Mouse (Mus musculus): ENCODE results near the gene Slc44a4. TPM values are rescaled to one million over a fixed set of nuclear protein-coding genes. Genes with fewer than 3 reads are reported as not detected.
A peak's percentile ranks its signal among the peaks of the same experiment; 100 is the strongest.
"Not testable (repeated sequence)": the region's sequence is repeated elsewhere in the genome, so short reads cannot be mapped to it uniquely, and the experiment has no call there.

The Slc44a4 gene
- total RNA-seq, 2 experiments from 2014 or later, result 0.45 to 0.79 TPM

GRCm38 (mm10) chr17:34931061-34931734 is 16.9 kb downstream of the Slc44a4 start, which contains the start of gene Neu1:
Gene Neu1 (plus strand): TSS chr17:34931253.
- H3K4me3 ChIP-seq, result peak within 1 kb of the TSS; percentile 75
- peak; percentile 97 for DNase-seq (ENCODE audit: extremely low spot score in 1 of 2, low spot score in 2 of 2)
- H3K27ac ChIP-seq, result peak within 1 kb of the TSS; percentile 90
- intact Hi-C loops (cut with DNase I), result loop anchor here (2.0 kb wide), 2 partner anchors 20 to 32 kb away; partner anchors contain the start of genes C2 and Ehmt2
- peak; percentile 78 for TF ChIP-seq CTCF (IDR thresholded peaks at IDR 0.05)

GRCm38 (mm10) chr17:34931735-34932098 is 17.5 kb downstream of the Slc44a4 start:
- peak overlapping the region; percentile 90 for H3K27ac ChIP-seq
- intact Hi-C loops (cut with DNase I), result loop anchor here (2.0 kb wide), 2 partner anchors 19 to 33 kb away; partner anchors contain the start of genes C2 and Ehmt2
- peak; percentile 39 to 44 for DNase-seq (ENCODE audit: extremely low spot score in 1 of 2, low spot score in 2 of 2)

GRCm38 (mm10) chr17:34932287-34932686 is 18.0 kb downstream of the Slc44a4 start:
- DNase-seq (ENCODE audit: extremely low spot score in 1 of 2, low spot score in 2 of 2), result no peak
- intact Hi-C loops (cut with DNase I), result no loop called here
- peak overlapping the region; percentile 75 for H3K4me3 ChIP-seq
- no peak for TF ChIP-seq CTCF (IDR thresholded peaks at IDR 0.05)
- H3K27ac ChIP-seq, result no peak overlapping the region; the same call in 1 of the 2 replicates

More at GRCm38 (mm10) chr17:34931735-34932098, 17.5 kb downstream of the Slc44a4 start:
- peak overlapping the region; percentile 75 for H3K4me3 ChIP-seq
- TF ChIP-seq CTCF (IDR thresholded peaks at IDR 0.05), result no peak

- Histone ChIP-seq H3K27ac (no peak overlapping the region), H3K4me3 (no peak overlapping the region)
- DNase-seq (ENCODE audit: extremely low spot score in 1 of 2, low spot score in 2 of 2), result no peak
- TF ChIP-seq CTCF (IDR thresholded peaks at IDR 0.05), result no peak
- intact Hi-C loops (cut with DNase I), result no loop called here
Observed at GRCm38 (mm10) chr17:34934031-34934430, 19.8 kb downstream of the Slc44a4 start.

- Histone ChIP-seq H3K27ac (no peak overlapping the region), H3K4me3 (no peak overlapping the region)
- no peak for TF ChIP-seq CTCF (IDR thresholded peaks at IDR 0.05)
- intact Hi-C loops (cut with DNase I), result no loop called here
- no peak for DNase-seq (ENCODE audit: extremely low spot score in 1 of 2, low spot score in 2 of 2)
Observed at GRCm38 (mm10) chr17:34934830-34935229, 20.6 kb downstream of the Slc44a4 start.

- no peak overlapping the region for H3K4me3 ChIP-seq
- intact Hi-C loops (cut with DNase I), result no loop called here
- H3K27ac ChIP-seq, result no peak overlapping the region
- no peak for DNase-seq (ENCODE audit: extremely low spot score in 1 of 2, low spot score in 2 of 2)
- no peak for TF ChIP-seq CTCF (IDR thresholded peaks at IDR 0.05)
Observed at GRCm38 (mm10) chr17:34937960-34938505, 23.8 kb downstream of the Slc44a4 start.

- H3K27ac ChIP-seq, result no peak overlapping the region
- no peak for TF ChIP-seq CTCF (IDR thresholded peaks at IDR 0.05)
- DNase-seq (ENCODE audit: extremely low spot score in 1 of 2, low spot score in 2 of 2), result no peak
- peak overlapping the region; percentile 28; the same call in 1 of the 2 replicates for H3K4me3 ChIP-seq
- intact Hi-C loops (cut with DNase I), result no loop called here
Observed at GRCm38 (mm10) chr17:34941344-34942041, 27.2 kb downstream of the Slc44a4 start.

GRCm38 (mm10) chr17:34943128-34943815 is 29.0 kb downstream of the Slc44a4 start:
- DNase-seq (ENCODE audit: extremely low spot score in 1 of 2, low spot score in 2 of 2), result no peak
- Histone ChIP-seq H3K27ac (no peak overlapping the region), H3K4me3 (no peak overlapping the region)
- intact Hi-C loops (cut with DNase I), result no loop called here
- no peak for TF ChIP-seq CTCF (IDR thresholded peaks at IDR 0.05)

- intact Hi-C loops (cut with DNase I), result no loop called here
- no peak for DNase-seq (ENCODE audit: extremely low spot score in 1 of 2, low spot score in 2 of 2)
- H3K4me3 ChIP-seq, result no peak overlapping the region
- TF ChIP-seq CTCF (IDR thresholded peaks at IDR 0.05), result no peak
- H3K27ac ChIP-seq, result no peak overlapping the region
Observed at GRCm38 (mm10) chr17:34944362-34944761, 30.1 kb downstream of the Slc44a4 start.

GRCm38 (mm10) chr17:34946486-34947140 is 32.3 kb downstream of the Slc44a4 start:
- intact Hi-C loops (cut with DNase I), result no loop called here
- H3K4me3 ChIP-seq, result no peak overlapping the region
- no peak for TF ChIP-seq CTCF (IDR thresholded peaks at IDR 0.05)
- H3K27ac ChIP-seq, result no peak overlapping the region
- DNase-seq (ENCODE audit: extremely low spot score in 1 of 2, low spot score in 2 of 2), result no peak

GRCm38 (mm10) chr17:34947606-34948005 is 33.3 kb downstream of the Slc44a4 start:
- H3K4me3 ChIP-seq, result no peak overlapping the region
- DNase-seq (ENCODE audit: extremely low spot score in 1 of 2, low spot score in 2 of 2), result no peak
- intact Hi-C loops (cut with DNase I), result no loop called here
- TF ChIP-seq CTCF (IDR thresholded peaks at IDR 0.05), result peak; percentile 46
- H3K27ac ChIP-seq, result no peak overlapping the region

- DNase-seq (ENCODE audit: extremely low spot score in 1 of 2, low spot score in 2 of 2); H3K27ac ChIP-seq; H3K4me3 ChIP-seq; intact Hi-C loops (cut with DNase I): not testable (repeated sequence)
Observed at GRCm38 (mm10) chr17:34948721-34949552, 34.7 kb downstream of the Slc44a4 start.

Data from left cerebral cortex, adult 2 months (tissue).